Mouse (Mus musculus): ENCODE results near the gene Gm9972.

Gene Gm9972

DNA sequence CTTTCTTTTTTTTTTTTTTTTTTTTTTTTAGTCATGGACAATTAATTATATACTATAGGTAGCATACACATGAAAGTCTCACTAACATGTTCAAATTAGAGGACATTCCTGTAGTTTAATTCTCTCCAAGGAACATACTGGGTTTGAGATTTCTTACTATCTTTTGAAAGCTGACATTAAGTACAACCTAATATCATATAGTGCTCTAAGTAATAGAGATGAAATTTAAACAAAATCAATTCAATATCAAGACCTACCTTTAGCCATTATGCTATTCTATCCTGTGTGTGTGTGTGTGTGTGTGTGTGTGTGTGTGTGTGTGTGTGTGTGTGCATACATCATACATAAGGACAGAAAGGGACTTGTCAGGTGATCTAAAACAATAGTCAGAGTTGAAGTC lies at the start of gene Gm9972:
Gm9972 (plus strand) TSS at position 301 of the 400 bp plus-strand sequence.
- DNase-seq (ENCODE audit: low spot score in 2 of 2), result no peak

DNA sequence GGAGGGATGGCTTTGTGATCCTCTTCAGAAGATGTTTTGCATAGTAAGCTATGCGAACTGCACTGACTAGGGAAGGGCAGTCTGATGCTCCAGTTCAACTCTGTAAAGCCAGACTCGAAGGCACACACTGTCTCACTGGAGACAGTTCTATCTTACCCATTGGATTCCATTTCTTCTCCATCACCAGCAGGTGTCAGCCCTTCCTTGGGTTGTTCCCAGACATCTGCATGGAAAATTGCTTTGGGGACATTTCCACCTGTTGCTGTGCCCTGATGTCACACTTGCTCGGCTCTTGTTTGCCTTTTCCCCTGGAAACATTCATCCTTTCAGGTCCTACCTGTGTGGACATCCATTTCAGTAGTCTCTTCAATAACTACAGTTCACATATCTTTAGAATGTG lies 36.4 kb upstream of the Gm9972 start:
- no peak for DNase-seq (ENCODE audit: low spot score in 2 of 2)

DNA sequence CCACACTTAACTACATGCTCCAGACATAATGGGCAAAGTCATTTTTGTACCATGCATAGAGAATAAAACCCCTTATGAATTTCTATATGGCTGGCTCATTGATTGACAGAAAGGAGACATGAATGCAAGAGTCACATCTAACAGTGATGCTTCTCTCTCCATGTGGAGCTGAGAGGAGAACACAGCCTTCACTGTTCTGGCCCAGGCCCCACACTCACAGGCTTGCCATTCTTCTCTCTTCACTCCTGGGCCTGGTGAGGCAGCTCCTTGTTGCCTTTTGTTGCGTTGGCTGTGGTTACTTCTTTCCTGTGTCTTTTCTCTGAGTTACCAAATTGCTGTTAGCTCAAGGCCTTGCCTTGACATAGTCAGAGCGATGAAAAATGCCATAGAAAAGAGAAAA lies 23.6 kb upstream of the Gm9972 start:
- DNase-seq (ENCODE audit: low spot score in 2 of 2), result no peak

DNA sequence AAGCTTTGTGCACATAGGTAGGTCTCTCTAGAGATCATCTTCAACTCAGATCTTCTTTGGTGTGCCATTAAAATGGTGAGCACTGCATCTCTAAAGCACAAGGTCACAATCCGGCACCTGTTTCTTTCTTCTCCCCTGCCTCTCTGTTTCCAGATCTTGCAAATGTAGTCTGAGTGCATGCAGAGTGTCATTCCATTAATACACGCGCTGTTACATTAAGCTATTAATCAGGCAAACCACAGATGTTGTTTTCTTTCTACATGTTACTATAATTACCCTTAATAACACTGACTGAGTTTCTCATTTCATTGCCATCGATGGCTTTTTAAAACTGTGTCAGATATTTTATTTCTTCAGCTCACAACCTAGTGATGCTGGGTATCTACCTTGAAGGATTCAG lies 22.6 kb upstream of the Gm9972 start:
- DNase-seq (ENCODE audit: low spot score in 2 of 2), result no peak

DNA sequence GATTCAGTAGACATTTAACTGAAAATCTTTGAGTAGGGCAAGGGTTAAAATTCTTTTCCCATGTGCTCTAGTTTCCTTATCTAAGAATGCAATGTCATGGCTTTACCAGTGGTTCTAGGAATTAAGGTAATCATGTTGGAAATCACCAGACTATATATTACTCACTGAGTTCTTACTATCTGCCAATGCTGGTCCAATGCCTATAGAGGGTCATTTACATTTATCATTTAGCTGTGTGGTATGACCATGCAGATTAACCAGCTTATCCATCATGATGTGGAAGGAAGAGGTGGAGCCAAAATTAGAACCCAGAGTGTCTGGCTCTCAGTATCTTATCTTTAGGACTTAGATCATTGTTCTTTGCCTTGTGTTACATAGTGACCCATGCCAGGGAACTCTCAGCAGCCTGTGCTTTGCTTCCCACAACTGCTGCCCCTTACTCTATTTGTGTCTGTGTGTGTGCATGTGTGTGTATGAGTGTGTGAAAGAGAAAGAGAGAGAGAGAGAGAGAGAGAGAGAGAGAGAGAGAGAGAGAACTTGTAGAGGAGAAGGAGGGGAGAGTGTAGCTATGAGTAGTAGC lies 12.3 kb upstream of the Gm9972 start:
- DNase-seq (ENCODE audit: low spot score in 2 of 2), result no peak

DNA sequence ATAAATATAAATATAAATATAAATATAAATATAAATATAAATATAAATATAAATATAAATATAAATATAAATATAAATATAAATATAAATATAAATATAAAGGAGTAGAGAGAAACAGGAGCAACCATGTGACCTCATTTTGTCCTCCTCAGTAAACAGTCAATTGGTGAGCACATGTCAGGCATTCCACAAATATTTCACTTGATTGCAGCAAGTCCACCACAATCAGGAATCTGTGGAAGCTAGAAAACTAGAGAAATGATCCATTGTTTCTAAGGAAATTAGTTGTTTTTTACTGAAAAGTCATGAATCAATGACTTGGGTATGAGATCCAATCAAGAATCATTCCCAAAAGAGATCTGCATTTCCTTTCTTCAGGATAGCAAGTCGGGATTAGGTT lies 5.7 kb upstream of the Gm9972 start:
- DNase-seq (ENCODE audit: low spot score in 2 of 2), result no peak

DNA sequence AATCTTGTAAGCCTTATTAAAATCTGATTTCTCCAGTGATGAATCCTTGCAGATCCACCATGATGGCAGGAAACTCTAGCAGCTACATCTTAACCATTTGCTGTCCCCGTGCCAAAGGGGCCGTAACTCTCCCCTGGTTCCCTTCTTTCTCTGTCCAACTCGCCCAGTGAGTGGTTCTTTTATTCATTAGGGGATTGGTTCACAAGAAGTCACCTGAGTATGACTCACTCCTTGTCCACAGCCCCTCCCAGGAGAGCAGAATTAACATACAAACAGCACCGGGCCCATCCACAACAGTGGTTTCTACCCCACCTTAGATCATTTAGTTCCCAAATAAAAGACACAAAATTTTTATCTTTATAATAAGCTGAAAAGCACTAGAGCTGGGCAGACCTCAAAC lies 3.4 kb upstream of the Gm9972 start:
- DNase-seq (ENCODE audit: low spot score in 2 of 2), result no peak

DNA sequence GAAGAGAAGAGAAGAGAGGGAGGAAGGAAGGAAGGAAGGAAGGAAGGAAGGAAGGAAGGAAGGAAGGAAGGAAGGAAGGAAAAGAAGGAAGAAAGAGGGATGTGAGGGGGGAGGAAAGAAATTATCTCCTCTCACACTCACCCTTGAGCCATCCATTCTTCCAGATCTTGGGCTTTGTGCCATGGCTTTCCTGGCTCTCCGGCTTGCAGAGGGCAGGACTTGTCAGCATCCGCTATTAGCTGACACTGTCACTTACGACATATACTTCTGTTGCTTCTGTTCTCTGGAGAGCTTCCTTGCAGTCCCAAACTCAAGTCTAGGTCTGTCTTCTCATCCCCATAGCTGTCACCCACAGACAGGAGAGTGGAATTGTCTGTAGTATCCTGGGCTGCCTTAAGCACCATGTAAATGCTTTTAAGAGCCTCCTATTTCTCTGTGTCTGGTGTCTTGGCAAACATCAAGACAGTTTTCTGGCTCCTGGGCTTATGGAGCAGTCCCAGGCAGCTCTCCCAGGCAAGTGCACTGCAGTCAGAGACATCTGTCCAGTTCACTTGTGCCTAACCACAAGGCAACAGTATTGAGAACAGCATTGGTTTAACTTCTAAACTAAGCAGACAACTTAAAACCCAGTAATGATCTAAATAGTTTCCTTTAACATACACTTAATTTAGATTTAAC lies 10.5 kb downstream of the Gm9972 start:
- no peak for DNase-seq (ENCODE audit: low spot score in 2 of 2)

DNA sequence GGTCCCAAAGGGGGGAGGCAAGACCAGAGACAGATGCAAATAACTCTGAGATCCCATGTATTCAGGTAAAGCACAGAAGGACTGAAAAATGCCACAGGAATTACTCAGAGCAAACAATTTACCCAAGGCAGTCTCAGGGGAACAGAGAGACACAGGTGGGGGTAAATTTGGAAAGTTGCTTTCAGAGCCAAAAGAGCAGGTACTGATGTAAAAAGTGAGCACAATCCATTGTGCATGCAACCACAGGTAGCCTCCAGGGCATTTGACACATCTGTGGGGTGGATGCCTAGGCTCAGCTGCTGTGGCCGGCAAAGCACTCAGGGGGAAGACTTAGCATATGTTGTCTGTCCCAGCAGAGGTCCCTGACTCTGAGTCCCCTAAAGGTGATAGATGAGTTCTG lies 13.8 kb downstream of the Gm9972 start:
- no peak for DNase-seq (ENCODE audit: low spot score in 2 of 2)

DNA sequence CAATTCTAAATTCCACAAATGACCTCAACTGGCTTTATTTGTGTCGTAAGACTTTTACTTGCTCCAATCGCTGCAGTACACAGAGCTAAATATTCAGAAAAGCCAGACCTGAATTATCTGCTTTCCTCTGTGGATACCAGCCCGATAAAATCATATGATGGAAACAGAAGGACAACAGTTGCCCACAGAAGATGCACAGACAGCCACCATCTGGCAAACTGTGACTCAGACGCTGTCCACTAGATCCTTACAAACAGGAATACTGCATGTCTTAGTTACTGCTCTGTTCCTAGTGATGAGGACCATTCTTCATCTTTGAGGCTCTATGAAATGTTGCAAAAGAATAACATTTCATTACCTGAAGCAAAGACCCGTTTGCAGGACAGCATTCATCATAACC lies 19.4 kb downstream of the Gm9972 start:
- no peak for DNase-seq (ENCODE audit: low spot score in 2 of 2)

DNA sequence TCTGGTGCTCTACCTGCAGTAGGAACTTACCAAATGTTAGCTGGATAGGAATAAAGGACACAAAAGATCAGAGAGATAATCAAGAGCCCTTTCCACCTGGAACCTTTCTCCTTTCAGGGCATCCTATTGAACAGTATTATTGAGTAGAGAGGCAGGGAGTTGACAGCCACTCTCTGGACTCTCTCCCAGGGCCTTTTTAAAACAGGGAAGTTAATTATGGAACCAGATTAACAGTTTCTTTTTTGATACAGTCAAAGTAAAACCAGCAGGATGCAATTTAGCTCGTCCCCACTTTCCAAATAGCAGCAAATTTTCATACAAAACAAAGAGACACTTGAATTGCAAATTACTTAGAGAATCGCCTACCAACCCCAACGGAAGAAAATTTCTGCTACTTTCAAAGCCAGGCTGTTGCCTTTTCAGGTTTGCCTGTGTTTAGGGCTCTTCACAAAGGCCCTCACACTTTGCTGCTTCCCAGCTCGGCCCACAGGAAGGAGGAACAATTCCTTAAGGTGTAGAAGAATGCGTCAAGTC lies 24.0 kb downstream of the Gm9972 start:
- no peak for DNase-seq (ENCODE audit: low spot score in 2 of 2)

DNA sequence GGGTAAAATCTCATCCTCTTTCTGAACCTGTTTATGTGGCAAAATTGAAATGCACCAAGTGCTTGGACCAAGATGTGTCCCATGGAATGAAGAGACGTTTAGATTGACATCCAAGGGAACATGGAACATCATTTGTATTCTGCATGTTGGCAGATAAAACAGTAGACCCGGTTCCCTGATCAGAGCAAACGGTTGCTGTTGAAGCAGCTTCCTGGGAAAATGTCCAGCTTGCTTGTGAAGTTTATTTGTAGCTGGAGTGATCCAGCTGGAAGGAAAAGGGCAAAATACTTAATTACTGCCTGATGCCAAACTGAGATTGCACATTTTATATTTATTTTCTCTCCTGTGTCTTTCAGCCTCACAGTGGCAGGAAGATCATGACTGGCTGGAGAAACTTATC lies 26.7 kb downstream of the Gm9972 start:
- no peak for DNase-seq (ENCODE audit: low spot score in 2 of 2)

DNA sequence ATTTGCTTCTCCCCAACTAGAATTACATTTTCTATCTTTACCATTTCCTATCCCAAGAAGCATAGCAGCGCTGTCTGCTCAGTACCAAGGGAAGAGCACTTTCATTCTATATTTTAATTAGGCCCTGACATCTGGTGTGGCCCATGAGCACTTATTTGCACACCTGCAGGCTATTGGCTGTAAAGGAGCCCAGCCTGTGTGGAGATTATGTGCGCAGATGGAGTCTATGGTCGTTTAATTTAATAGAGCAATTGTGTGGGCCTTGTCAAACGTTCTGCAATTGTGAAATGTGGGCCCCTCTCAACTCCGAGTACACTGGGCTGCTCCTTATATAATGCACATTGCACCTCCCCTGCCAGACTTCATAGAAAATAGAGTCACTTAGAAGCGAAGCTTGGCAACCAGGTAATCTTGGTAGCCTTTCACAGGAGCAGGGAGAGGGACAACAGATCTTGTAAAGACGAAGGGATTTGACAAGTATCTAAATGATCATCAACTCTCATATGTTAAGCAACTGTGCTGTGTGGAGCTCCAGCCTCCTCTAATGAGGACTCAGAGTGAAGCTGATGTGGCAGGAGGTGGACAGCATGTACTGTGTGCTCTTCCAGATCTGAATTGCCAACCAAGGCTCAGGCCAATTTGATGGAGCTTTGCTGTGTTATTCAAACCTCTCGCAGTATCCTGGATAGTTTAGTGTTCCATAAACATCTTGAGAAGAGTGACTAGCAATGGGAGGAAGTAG lies 50.9 kb downstream of the Gm9972 start:
- DNase-seq (ENCODE audit: low spot score in 2 of 2), result no peak

Data from urinary bladder, postnatal 4 days (tissue).